8 mouse cellular contexts compared by ENCODE assay signal in the genomic region with DNA sequence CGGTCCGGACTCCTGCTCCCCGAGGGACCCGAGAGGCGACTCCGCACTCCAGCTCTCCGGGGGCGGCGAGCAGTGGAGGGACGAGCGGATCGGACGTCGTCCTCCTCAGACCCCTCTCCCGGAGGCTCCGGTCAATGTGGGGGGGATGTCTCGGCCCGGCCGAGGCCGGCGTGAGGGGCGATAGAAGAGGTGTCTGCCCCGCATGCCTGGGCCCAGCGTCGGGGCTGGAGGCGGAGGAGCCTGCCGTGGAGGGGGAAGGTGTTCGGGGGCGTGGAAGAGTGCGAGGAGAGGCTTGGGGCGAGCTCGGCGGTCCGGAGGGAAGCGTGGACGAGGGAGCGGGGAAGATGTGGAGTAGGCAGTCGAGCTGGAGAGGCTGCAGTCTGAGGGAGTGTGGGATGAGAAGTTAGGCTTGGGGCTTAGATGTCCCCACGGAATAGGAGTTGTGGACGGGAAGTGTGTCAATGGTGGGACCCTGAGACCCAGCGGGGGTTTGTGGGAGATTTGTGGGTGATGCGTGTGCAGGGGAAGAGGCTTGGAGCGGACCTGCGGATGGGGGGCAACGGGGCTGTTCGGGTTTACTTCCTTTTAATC. TPM values are rescaled to one million over a fixed set of nuclear protein-coding genes. Genes with fewer than 3 reads are reported as not detected.
DNase-seq lines count a peak whose midpoint lies in the region; ATAC-seq and TF ChIP-seq lines count a peak whose summit lies in the region.

No protein-coding gene starts in this region.

- intact Hi-C loops in heart, adult 2 months (cut with DNase I): loop anchor here (2.0 to 5.0 kb wide), 2 partner anchors 54 to 107 kb away; partner anchors contain the start of genes Cdc123, Nudt5 and Sec61a2

- H3K27ac ChIP-seq in heart, adult 2 months: peak overlapping the region; percentile 100
- peak overlapping the region; percentile 79 for H3K27ac ChIP-seq in forebrain, embryonic 14.5 days (ENCODE audit: low read depth, low read length)
- peak overlapping the region; percentile 90 for H3K27ac ChIP-seq in limb, embryonic 15.5 days
- H3K27ac ChIP-seq in midbrain, postnatal 0 days (ENCODE audit: low read depth, low read length): peak overlapping the region; percentile 87

- H3K4me3 ChIP-seq in heart, adult 2 months: peak overlapping the region; percentile 94
- peak overlapping the region; percentile 97 for H3K4me3 ChIP-seq in forebrain, embryonic 14.5 days (ENCODE audit: low read depth, low read length)
- peak overlapping the region; percentile 95 for H3K4me3 ChIP-seq in limb, embryonic 15.5 days
- H3K4me3 ChIP-seq in midbrain, postnatal 0 days (ENCODE audit: low read depth, low read length): peak overlapping the region; percentile 98

- no peak for DNase-seq in heart, adult 2 months
- DNase-seq in heart, adult 8-10 months (ENCODE audit: low spot score): no peak
- peak; percentile 46 for DNase-seq in 3T3-L1 (ENCODE audit: low read depth, low spot score)
- DNase-seq in T-cell, adult 2 months (ENCODE audit: low spot score): peak; percentile 39
- DNase-seq in forebrain, embryonic 14.5 days (ENCODE audit: low spot score): peak; percentile 26
- peak; percentile 33 for DNase-seq in midbrain, postnatal 0 days (ENCODE audit: low spot score)
- DNase-seq in cerebellum, adult 11-12 months: no peak

- TF ChIP-seq POLR2A in heart, adult 2 months (IDR thresholded peaks at IDR 0.05; ENCODE audit: insufficient read depth, low read depth, low read length): no peak

- H3K27me3 ChIP-seq in heart, adult 2 months (ENCODE audit: control insufficient read depth, insufficient read depth, low read length): no peaks in the 10 kb centered on the region
- H3K27me3 ChIP-seq in forebrain, embryonic 14.5 days (replicated peaks; ENCODE audit: control insufficient read depth, insufficient read depth, low read length): no peaks in the 10 kb centered on the region
- H3K27me3 ChIP-seq in limb, embryonic 15.5 days: no peaks in the 10 kb centered on the region
- H3K27me3 ChIP-seq in midbrain, postnatal 0 days (ENCODE audit: insufficient read depth, low read length): no peaks in the 10 kb centered on the region

- 0 out of 2 replicates have a peak, but pooled peaks cover 3% of the 10 kb centered on the region for H3K79me2 ChIP-seq in heart, adult 2 months (replicated peaks; ENCODE audit: control insufficient read depth, insufficient read depth, low read length)

- peaks cover 3% of the 10 kb centered on the region; the same call in 1 of the 2 replicates for H3K36me3 ChIP-seq in heart, adult 2 months (ENCODE audit: control insufficient read depth, insufficient read depth, low read length)
- H3K36me3 ChIP-seq in forebrain, embryonic 14.5 days (ENCODE audit: control insufficient read depth, insufficient read depth, low read length): 0 out of 2 replicates have a peak, but pooled peaks cover 2% of the 10 kb centered on the region
- no peaks in the 10 kb centered on the region for H3K36me3 ChIP-seq in limb, embryonic 15.5 days
- H3K36me3 ChIP-seq in midbrain, postnatal 0 days (ENCODE audit: insufficient read depth, low read length): no peaks in the 10 kb centered on the region

- peak overlapping the region; percentile 87 for H3K9ac ChIP-seq in heart, adult 2 months (ENCODE audit: low read depth, low read length)
- peak overlapping the region; percentile 93 for H3K9ac ChIP-seq in forebrain, embryonic 14.5 days (ENCODE audit: low read length)
- peak overlapping the region; percentile 93 for H3K9ac ChIP-seq in limb, embryonic 15.5 days
- H3K9ac ChIP-seq in midbrain, postnatal 0 days (replicated peaks; ENCODE audit: low read length, poor library complexity, severe bottlenecking): peak overlapping the region; percentile 86

- ATAC-seq in forebrain, embryonic 14.5 days: no peak; the same call in 1 of the 2 replicates
- no peak for ATAC-seq in limb, embryonic 15.5 days (ENCODE audit: insufficient number of reproducible peaks, low FRiP score, low TSS enrichment, low read depth)
- ATAC-seq in midbrain, postnatal 0 days (ENCODE audit: low FRiP score): peak; percentile 45

- TF ChIP-seq CTCF in heart, adult 2 months (IDR thresholded peaks at IDR 0.05): no peak
- no peak for TF ChIP-seq CTCF in midbrain, postnatal 0 days (IDR thresholded peaks at IDR 0.05)

- peak overlapping the region; percentile 81 for H3K4me2 ChIP-seq in forebrain, embryonic 14.5 days (ENCODE audit: low read length)
- peak overlapping the region; percentile 57 for H3K4me2 ChIP-seq in limb, embryonic 15.5 days
- peak overlapping the region; percentile 86 for H3K4me2 ChIP-seq in midbrain, postnatal 0 days (ENCODE audit: low read depth, low read length, poor library complexity, severe bottlenecking)

- H3K4me1 ChIP-seq in heart, adult 2 months (ENCODE audit: control insufficient read depth, insufficient read depth, low read length): peaks cover 3% of the 10 kb centered on the region
- H3K4me1 ChIP-seq in forebrain, embryonic 14.5 days (ENCODE audit: control insufficient read depth, insufficient read depth, low read length): peaks cover 7% of the 10 kb centered on the region; the same call in 1 of the 2 replicates
- H3K4me1 ChIP-seq in limb, embryonic 15.5 days: peaks cover 6% of the 10 kb centered on the region; the same call in 1 of the 2 replicates
- H3K4me1 ChIP-seq in midbrain, postnatal 0 days (ENCODE audit: insufficient read depth, low read length): peaks cover 4% of the 10 kb centered on the region; the same call in 1 of the 2 replicates

- no peak for TF ChIP-seq EP300 in heart, adult 2 months (IDR thresholded peaks at IDR 0.05; ENCODE audit: insufficient read depth, low read depth, low read length)

- no peaks in the 10 kb centered on the region for H3K9me3 ChIP-seq in forebrain, embryonic 14.5 days (replicated peaks; ENCODE audit: control insufficient read depth, low read length)
- H3K9me3 ChIP-seq in limb, embryonic 15.5 days: no peaks in the 10 kb centered on the region
- H3K9me3 ChIP-seq in midbrain, postnatal 0 days (ENCODE audit: low read length): no peaks in the 10 kb centered on the region

- WGBS in heart, adult 2 months: under 1% methylated on average over 46 of the region's 46 CpGs
- under 1% methylated on average over 46 of the region's 46 CpGs for WGBS in forebrain, embryonic 14.5 days
- under 1% methylated on average over 46 of the region's 46 CpGs for WGBS in limb, embryonic 15.5 days
- WGBS in midbrain, postnatal 0 days: under 1% methylated on average over 46 of the region's 46 CpGs

RNA-seq across cellular contexts. Expression of gene Upf2, which starts 0.4 kb away (rescaled TPM):
- total RNA-seq in heart, adult 2 months (2021): 10 to 100 TPM; 16.2 to 16.7 TPM
- 2.9 and 5.0 TPM in 2 replicates for polyA plus RNA-seq in heart, adult 2 months (2012; rRNA removed)
- 10 to 100 TPM; 18.6 to 20.6 (median 19.1) TPM for total RNA-seq in heart, adult 8-10 months (2022)
- 7.6 and 7.8 TPM in 2 replicates for polyA plus RNA-seq in forebrain, embryonic 14.5 days (2014; fragmentation: Nextera tagmentation; extraction: Ambion mirVana)
- 8.6 and 10.1 TPM in 2 replicates for polyA plus RNA-seq in limb, embryonic 15.5 days (2015; fragmentation: Nextera tagmentation; extraction: Ambion mirVana)
- total RNA-seq in midbrain, postnatal 0 days (2014; rRNA removed): 11.2 and 13.2 TPM in 2 replicates
- 4.6 and 5.9 TPM in 2 replicates for polyA plus RNA-seq in midbrain, postnatal 0 days (2015; fragmentation: Nextera tagmentation; extraction: Ambion mirVana)

RNA-seq across cellular contexts. Expression of gene Dhtkd1, which starts 9.1 kb away (rescaled TPM):
- 1 to 10 TPM; 4.5 to 6.8 TPM for total RNA-seq in heart, adult 2 months (2021)
- polyA plus RNA-seq in heart, adult 2 months (2012; rRNA removed): 3.6 and 11.7 TPM in 2 replicates
- total RNA-seq in heart, adult 8-10 months (2022): 1 to 10 TPM; 3.7 to 9.4 (median 4.0) TPM
- 2.5 and 3.5 TPM in 2 replicates for polyA plus RNA-seq in forebrain, embryonic 14.5 days (2014; fragmentation: Nextera tagmentation; extraction: Ambion mirVana)
- 2.8 and 3.2 TPM in 2 replicates for polyA plus RNA-seq in limb, embryonic 15.5 days (2015; fragmentation: Nextera tagmentation; extraction: Ambion mirVana)
- 10.3 and 13.3 TPM in 2 replicates for total RNA-seq in midbrain, postnatal 0 days (2014; rRNA removed)
- polyA plus RNA-seq in midbrain, postnatal 0 days (2015; fragmentation: Nextera tagmentation; extraction: Ambion mirVana): 4.6 and 5.2 TPM in 2 replicates

RNA-seq across cellular contexts. Expression of gene Sec61a2, which starts 56.5 kb away (rescaled TPM):
- 10 to 100 TPM; 12.1 to 12.7 TPM for total RNA-seq in heart, adult 2 months (2021)
- polyA plus RNA-seq in heart, adult 2 months (2012; rRNA removed): 18.4 and 39.4 TPM in 2 replicates
- 10 to 100 TPM; 11.9 to 14.3 (median 14.1) TPM for total RNA-seq in heart, adult 8-10 months (2022)
- polyA plus RNA-seq in forebrain, embryonic 14.5 days (2014; fragmentation: Nextera tagmentation; extraction: Ambion mirVana): 80.3 and 86.8 TPM in 2 replicates
- polyA plus RNA-seq in limb, embryonic 15.5 days (2015; fragmentation: Nextera tagmentation; extraction: Ambion mirVana): 75.9 and 80.5 TPM in 2 replicates
- total RNA-seq in midbrain, postnatal 0 days (2014; rRNA removed): 101 and 118 TPM in 2 replicates
- polyA plus RNA-seq in midbrain, postnatal 0 days (2015; fragmentation: Nextera tagmentation; extraction: Ambion mirVana): 104 and 106 TPM in 2 replicates

Comparison
In these comparisons a context has a peak if more than half of its experiments do, and no peak if none do; other contexts are left out.
1. DNase-seq: peak in 3T3-L1 (single experiment), T-cell, adult 2 months (single experiment), forebrain, embryonic 14.5 days (single experiment) and midbrain, postnatal 0 days (single experiment); none in heart, adult 2 months (0 of 2), heart, adult 8-10 months (single experiment) and cerebellum, adult 11-12 months (single experiment).
2. Peak in every context shown above with its lines, with median percentiles within 50 percentile points of each other: H3K27ac ChIP-seq, H3K4me3 ChIP-seq, H3K9ac ChIP-seq and H3K4me2 ChIP-seq.